Mouse (Mus musculus) erythroblast, embryonic 14.5 days (primary cell): ENCODE measurements around the gene Zc3h18.

ENCODE experiments used
- GATA1 ChIP-seq: IDR thresholded peaks from 2 replicates; pipeline ENCODE4 v1.6.1; 2012; ENCODE audit warnings: low read length, inconsistent platforms, mixed read lengths
- TAL1 ChIP-seq: IDR thresholded peaks from 3 replicates; pipeline ENCODE4 v1.6.1; 2012; ENCODE audit warnings: low read length, inconsistent platforms, mixed read lengths

DNA sequence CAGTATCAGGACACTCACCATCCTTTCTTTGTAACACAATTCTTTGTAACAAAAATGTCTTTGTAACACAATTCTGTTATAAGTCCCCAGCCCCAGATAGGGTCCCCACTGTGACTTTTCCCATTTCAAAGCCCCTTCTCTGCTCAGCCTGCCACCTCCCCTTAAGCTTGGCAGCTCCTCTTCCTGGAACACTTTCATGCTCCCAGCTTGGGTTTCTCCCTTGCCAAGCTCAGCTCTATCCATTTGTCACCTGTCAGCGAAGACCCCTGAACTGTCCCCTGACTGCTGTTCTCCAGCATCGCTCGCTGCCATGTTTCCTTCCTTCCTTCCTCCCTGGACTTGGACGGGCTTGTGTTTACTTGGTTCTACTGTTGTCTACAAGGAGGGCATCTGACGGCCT lies 18.8 kb upstream of the Zc3h18 start:
- no peak for TF ChIP-seq GATA1
- TF ChIP-seq TAL1 = no peak
